ENCODE assay signal across 10 mouse cellular contexts in the genomic region with DNA sequence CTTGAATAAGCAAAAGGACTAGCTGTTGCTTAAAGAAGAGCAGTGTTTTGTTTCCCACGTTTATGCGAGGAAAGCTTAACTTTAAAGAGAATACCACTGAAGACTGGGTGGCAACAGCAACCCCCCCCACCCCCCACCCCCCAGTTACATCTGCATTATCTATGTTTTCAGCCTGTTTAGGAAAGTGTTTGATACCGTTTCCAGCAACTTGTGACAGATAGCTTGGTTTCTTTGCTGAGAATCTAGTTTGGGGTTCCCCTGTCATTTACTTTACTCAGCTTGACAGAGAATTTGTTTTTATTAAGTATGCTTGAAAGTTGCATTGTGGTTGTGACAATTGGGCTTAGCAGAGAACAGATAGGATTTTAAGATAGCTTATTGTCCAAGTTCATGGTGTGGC. TPM values are rescaled to one million over a fixed set of nuclear protein-coding genes. Genes with fewer than 3 reads are reported as not detected.
A peak's percentile ranks its signal among the peaks of the same experiment; 100 is the strongest.
DNase-seq lines count a peak whose midpoint lies in the region; ATAC-seq and TF ChIP-seq lines count a peak whose summit lies in the region.
"Had no signal": no experiment of that assay in that cellular context is flagged by ENCODE, and none has a peak within 500 bp of the region (broad histone marks: within the 10 kb centered on the region; RNA-seq: fewer than 3 reads in every experiment).

No protein-coding gene starts in this region.

- H3K79me3 ChIP-seq in C2C12 (ENCODE audit: low read depth): peaks cover 57% of the 10 kb centered on the region

- TF ChIP-seq CTCF in C2C12 (IDR thresholded peaks at IDR 0.05; ENCODE audit: control insufficient read depth, insufficient read depth, insufficient read length): no peak

- no peaks in the 10 kb centered on the region for H3K27me3 ChIP-seq in erythroblast, embryonic 14.5 days (ENCODE audit: control insufficient read depth)
- H3K27me3 ChIP-seq in C2C12 (ENCODE audit: control insufficient read depth, insufficient read depth, insufficient read length): no peaks in the 10 kb centered on the region
- H3K27me3 ChIP-seq in forebrain, embryonic 16.5 days (replicated peaks; ENCODE audit: control insufficient read depth, insufficient read depth, low read length): no peaks in the 10 kb centered on the region
- H3K27me3 ChIP-seq in liver, embryonic 15.5 days: no peaks in the 10 kb centered on the region

- peak overlapping the region; percentile 94 for H3K9ac ChIP-seq in forebrain, embryonic 16.5 days (replicated peaks; ENCODE audit: low read depth, low read length)
- peak overlapping the region; percentile 90 for H3K9ac ChIP-seq in liver, embryonic 15.5 days

- H3K9me3 ChIP-seq in erythroblast, embryonic 14.5 days (ENCODE audit: control insufficient read depth, low read length): no peaks in the 10 kb centered on the region
- H3K9me3 ChIP-seq in forebrain, embryonic 16.5 days (ENCODE audit: control insufficient read depth, low read length): no peaks in the 10 kb centered on the region
- no peaks in the 10 kb centered on the region for H3K9me3 ChIP-seq in liver, embryonic 15.5 days (replicated peaks)

- peaks cover 63% of the 10 kb centered on the region for H3K79me2 ChIP-seq in C2C12 (ENCODE audit: control insufficient read depth, insufficient read depth)

- peaks cover 48% of the 10 kb centered on the region for H3K4me1 ChIP-seq in erythroblast, embryonic 14.5 days (ENCODE audit: control insufficient read depth)
- peaks cover 21% of the 10 kb centered on the region for H3K4me1 ChIP-seq in forebrain, embryonic 16.5 days (replicated peaks; ENCODE audit: control insufficient read depth, insufficient read depth, low read length)
- peaks cover 50% of the 10 kb centered on the region for H3K4me1 ChIP-seq in liver, embryonic 15.5 days (replicated peaks)

- H3K36me3 ChIP-seq in erythroblast, embryonic 14.5 days (ENCODE audit: control insufficient read depth): peaks cover 29% of the 10 kb centered on the region
- peaks cover 4% of the 10 kb centered on the region for H3K36me3 ChIP-seq in C2C12 (ENCODE audit: control insufficient read depth, insufficient read depth)
- no peaks in the 10 kb centered on the region for H3K36me3 ChIP-seq in forebrain, embryonic 16.5 days (ENCODE audit: control insufficient read depth, insufficient read depth)
- H3K36me3 ChIP-seq in liver, embryonic 15.5 days (replicated peaks): peaks cover 19% of the 10 kb centered on the region

- intact Hi-C loops in left cerebral cortex, postnatal 25 days (cut with DNase I): loop anchor here (5.0 kb wide), 1 partner anchor 116 kb away; no protein-coding TSS in a partner anchor

- peak overlapping the region; percentile 99 for H3K4me3 ChIP-seq in erythroblast, embryonic 14.5 days (replicated peaks)
- peak overlapping the region; percentile 83 for H3K4me3 ChIP-seq in C2C12 (ENCODE audit: insufficient read depth, poor library complexity, severe bottlenecking)
- H3K4me3 ChIP-seq in forebrain, embryonic 16.5 days (replicated peaks; ENCODE audit: low read length): peak overlapping the region; percentile 96
- peak overlapping the region; percentile 82 for H3K4me3 ChIP-seq in liver, embryonic 15.5 days (replicated peaks)

- no peak for DNase-seq in left cerebral cortex, postnatal 25 days (ENCODE audit: low spot score in 2 of 2)
- DNase-seq in yolk sac, embryonic 10.5 days (ENCODE audit: low spot score): no peak
- DNase-seq: cerebellum, adult 18-20 months had no signal

- no peak overlapping the region for H3ac ChIP-seq in C2C12 (ENCODE audit: control insufficient read depth, insufficient read length, low read depth)

- no peak for ATAC-seq in erythroblast, adult 5-6 weeks (replicated peaks; ENCODE audit: low FRiP score, poor library complexity, severe bottlenecking)
- ATAC-seq in forebrain, embryonic 16.5 days: no peak
- no peak for ATAC-seq in liver, embryonic 15.5 days (ENCODE audit: insufficient read depth)
- ATAC-seq in CD4-positive, CD25-positive, alpha-beta regulatory T cell, adult 4 months: no peak

- H3K27ac ChIP-seq in forebrain, embryonic 16.5 days (ENCODE audit: low read length): no peak overlapping the region
- H3K27ac ChIP-seq in liver, embryonic 15.5 days (replicated peaks): peak overlapping the region; percentile 97

- peak overlapping the region; percentile 86 for H3K4me2 ChIP-seq in forebrain, embryonic 16.5 days (ENCODE audit: low read length)
- peak overlapping the region; percentile 86 for H3K4me2 ChIP-seq in liver, embryonic 15.5 days

- WGBS in forebrain, embryonic 16.5 days: 8% methylated on average over 3 of the region's 3 CpGs
- WGBS in liver, embryonic 15.5 days (ENCODE audit: insufficient replicate concordance): 0% methylated on average over 3 of the region's 3 CpGs

TF ChIP-seq in C2C12, 6 proteins besides CTCF, POLR2A, EP300 and RAD21:
- TF ChIP-seq CEBPB (IDR thresholded peaks at IDR 0.05; ENCODE audit: low read depth) (no peak), MAX (IDR thresholded peaks at IDR 0.05) (no peak), FOSL1 (IDR thresholded peaks at IDR 0.05; ENCODE audit: insufficient read depth, low read length, poor library complexity, severe bottlenecking) (no peak), USF1 (IDR thresholded peaks at IDR 0.05; ENCODE audit: low read depth) (no peak), MYOG (IDR thresholded peaks at IDR 0.05; ENCODE audit: control insufficient read depth, extremely low read depth, insufficient read length) (no peak), MYOD1 (IDR thresholded peaks at IDR 0.05; ENCODE audit: control insufficient read depth, insufficient read length, low read depth) (no peak)
TF ChIP-seq in C2C12: peak in this region for 0.

RNA-seq across cellular contexts. Expression of a gene that starts 1.4 kb away (rescaled TPM):
- polyA plus RNA-seq in erythroblast, embryonic 14.5 days (2012): 1.2 and 1.9 TPM in 2 replicates
- 90.7 and 111 TPM in 2 replicates for total RNA-seq in erythroblast, adult 5-6 weeks (2015; ENCODE audit: low replicate concordance)
- 97.2 and 110 TPM in 2 replicates for total RNA-seq in erythroblast, adult 5-6 weeks (2017; ENCODE audit: low replicate concordance)
- polyA plus RNA-seq in C2C12 (2012; fragmentation: generic; extraction: Trizol): 8.5 TPM
- 65.8 and 67.8 TPM in 2 replicates for polyA plus RNA-seq in forebrain, embryonic 16.5 days (2015; fragmentation: Nextera tagmentation; extraction: Ambion mirVana)
- 25.6 and 28.8 TPM in 2 replicates for polyA plus RNA-seq in liver, embryonic 15.5 days (2015; fragmentation: Nextera tagmentation; extraction: Ambion mirVana)
- 100 to 1,000 TPM in 1 of 2 experiments, 10 to 100 TPM in 1; 84.7 to 111 TPM for polyA plus RNA-seq in CD4-positive, CD25-positive, alpha-beta regulatory T cell, adult 4 months (2017; shearing (Covaris generic))
- total RNA-seq in left cerebral cortex, postnatal 25 days (2021): 10 to 100 TPM; 80.3 to 89.6 TPM

RNA-seq across cellular contexts. Expression of a gene that starts 47.6 kb away (rescaled TPM):
- polyA plus RNA-seq in erythroblast, embryonic 14.5 days (2012): not detected in 2 replicates
- total RNA-seq in erythroblast, adult 5-6 weeks (2015; ENCODE audit: low replicate concordance): not detected in 2 replicates
- total RNA-seq in erythroblast, adult 5-6 weeks (2017; ENCODE audit: low replicate concordance): not detected in 2 replicates
- not detected for polyA plus RNA-seq in C2C12 (2012; fragmentation: generic; extraction: Trizol)
- polyA plus RNA-seq in forebrain, embryonic 16.5 days (2015; fragmentation: Nextera tagmentation; extraction: Ambion mirVana): 0.30 and 0.65 TPM in 2 replicates
- 0.10 and 0.16 TPM in 2 replicates for polyA plus RNA-seq in liver, embryonic 15.5 days (2015; fragmentation: Nextera tagmentation; extraction: Ambion mirVana)
- under 1 TPM in 1 of 2 experiments, not detected in 1; 0.56 TPM for polyA plus RNA-seq in CD4-positive, CD25-positive, alpha-beta regulatory T cell, adult 4 months (2017; shearing (Covaris generic))
- total RNA-seq in left cerebral cortex, postnatal 25 days (2021): under 1 TPM; 0.50 to 0.83 TPM

RNA-seq across cellular contexts. Expression of a gene that starts 47.7 kb away (rescaled TPM):
- polyA plus RNA-seq in erythroblast, embryonic 14.5 days (2012): not detected in 2 replicates
- not detected in 2 replicates for total RNA-seq in erythroblast, adult 5-6 weeks (2015; ENCODE audit: low replicate concordance)
- total RNA-seq in erythroblast, adult 5-6 weeks (2017; ENCODE audit: low replicate concordance): not detected in 2 replicates
- not detected for polyA plus RNA-seq in C2C12 (2012; fragmentation: generic; extraction: Trizol)
- polyA plus RNA-seq in forebrain, embryonic 16.5 days (2015; fragmentation: Nextera tagmentation; extraction: Ambion mirVana): not detected in 2 replicates
- not detected in 2 replicates for polyA plus RNA-seq in liver, embryonic 15.5 days (2015; fragmentation: Nextera tagmentation; extraction: Ambion mirVana)
- not detected for polyA plus RNA-seq in CD4-positive, CD25-positive, alpha-beta regulatory T cell, adult 4 months (2017; shearing (Covaris generic))
- not detected for total RNA-seq in left cerebral cortex, postnatal 25 days (2021)
- total RNA-seq: left cerebral cortex, postnatal 14 days had no signal
